Mouse (Mus musculus) erythroblast, embryonic 14.5 days (primary cell): ENCODE data around the gene Fam129a.

Experiments
- GATA1 ChIP-seq: IDR thresholded peaks from 2 replicates; pipeline ENCODE4 v1.6.1; 2012; ENCODE audit warnings: low read length, inconsistent platforms, mixed read lengths
- TAL1 ChIP-seq: IDR thresholded peaks from 3 replicates; pipeline ENCODE4 v1.6.1; 2012; ENCODE audit warnings: low read length, inconsistent platforms, mixed read lengths

- TF ChIP-seq GATA1 (no peak), TAL1 (peak; percentile 40; the same call in 2 of the 3 replicates)
Measured at GRCm38 (mm10) chr1:151741199-151741621, 170.2 kb downstream of the Fam129a start.
